Mouse (Mus musculus) intestine, postnatal 0 days (tissue): ENCODE results near the gene Lrguk. TPM values are rescaled to one million over a fixed set of nuclear protein-coding genes. Genes with fewer than 3 reads are reported as not detected.

ENCODE experiments used
- ATAC-seq: fragments of 200-750 bp; cut with Nextera tagmentation; 2 replicates; pipeline ENCODE4 v1.8.0; 2017; ENCODE audit warnings: mild to moderate bottlenecking, moderate TSS enrichment, moderate library complexity
- H3K27ac ChIP-seq: fragments of 300-500 bp; sonication (generic); 2 replicates; pipeline ENCODE4 v1.5.1; 2014; ENCODE audit warnings: mild to moderate bottlenecking, low read depth, low read length, moderate library complexity
- H3K27me3 ChIP-seq: fragments of 300-500 bp; sonication (generic); replicated peaks from 2 replicates; pipeline ENCODE4 v1.6.1; 2014; ENCODE audit warnings: low read length, mixed read lengths; ENCODE audit not compliant: control insufficient read depth, insufficient read depth
- H3K36me3 ChIP-seq: fragments of 300-500 bp; sonication (generic); 2 replicates; pipeline ENCODE4 v1.6.1; 2014; ENCODE audit warnings: mild to moderate bottlenecking, moderate library complexity; ENCODE audit not compliant: control insufficient read depth, insufficient read depth
- H3K4me1 ChIP-seq: fragments of 300-500 bp; sonication (generic); replicated peaks from 2 replicates; pipeline ENCODE4 v1.6.1; 2014; ENCODE audit warnings: antibody characterized with exemption, low read length, mixed read lengths; ENCODE audit not compliant: control insufficient read depth, insufficient read depth
- H3K4me2 ChIP-seq: fragments of 300-500 bp; sonication (generic); replicated peaks from 2 replicates; pipeline ENCODE4 v1.6.1; 2014; ENCODE audit warnings: low read depth, mild to moderate bottlenecking, moderate library complexity
- H3K4me3 ChIP-seq: fragments of 300-500 bp; sonication (generic); 2 replicates; pipeline ENCODE4 v1.5.1; 2014; ENCODE audit warnings: low read depth, low read length
- H3K9ac ChIP-seq: fragments of 300-500 bp; sonication (generic); 2 replicates; pipeline ENCODE4 v1.6.1; 2014; ENCODE audit warnings: mild to moderate bottlenecking, low read depth, low read length
- H3K9me3 ChIP-seq: fragments of 300-500 bp; sonication (generic); 2 replicates; pipeline ENCODE4 v1.6.1; 2016; ENCODE audit warnings: mixed run types; ENCODE audit not compliant: control insufficient read depth
- CTCF ChIP-seq: sonication (generic); IDR thresholded peaks from 2 replicates; pipeline ENCODE4 v1.5.1; 2016; ENCODE audit warnings: low read depth, mild to moderate bottlenecking, control low read depth, antibody characterized with exemption, moderate library complexity
- WGBS: fragments of 180-500 bp; shearing (Covaris S2); extraction: QIAGEN DNeasy Blood & Tissue Kit; methylation state at CpG from one replicate; pipeline ENCODE4 v1.1.7; 2014; 5-methylcytosine and 5-hydroxymethylcytosine counted together
- polyA plus RNA-seq: library from polyadenylated mRNA; unstranded; fragments of >200 nt; fragmentation: Nextera tagmentation; extraction: Ambion mirVana; gene quantifications from 2 replicates; pipeline ENCODE4 v1.2.1, GENCODE M21; 2015

Lrguk gene
- polyA plus RNA-seq, 1 experiment from 2014 or later = 0.16 TPM

GRCm38 (mm10) chr6:34155137-34155804, 126.0 kb downstream of the Lrguk start:
- WGBS = 62% methylated on average over 15 of the region's 15 CpGs
- no peak for TF ChIP-seq CTCF
- H3K4me1 ChIP-seq = peaks cover 4% of the 10 kb centered on the region; the same call in 1 of the 2 replicates
- H3K9me3 ChIP-seq = no peaks in the 10 kb centered on the region
- peak overlapping the region; percentile 43 for H3K27ac ChIP-seq
- peak overlapping the region; percentile 28; the same call in 1 of the 2 replicates for H3K4me2 ChIP-seq
- H3K9ac ChIP-seq = no peak overlapping the region
- H3K36me3 ChIP-seq = peaks cover 37% of the 10 kb centered on the region
- H3K4me3 ChIP-seq = no peak overlapping the region
- no peaks in the 10 kb centered on the region for H3K27me3 ChIP-seq
- ATAC-seq = peak; percentile 76

- WGBS = 40% methylated on average over 5 of the region's 5 CpGs
- ATAC-seq = no peak
- H3K4me1 ChIP-seq = peaks cover 4% of the 10 kb centered on the region; the same call in 1 of the 2 replicates
- H3K4me3 ChIP-seq = no peak overlapping the region
- TF ChIP-seq CTCF = 0 out of 2 replicates have a peak, but pooled peaks have one; percentile 6
- H3K9ac ChIP-seq = no peak overlapping the region
- H3K27ac ChIP-seq = 0 out of 2 replicates have a peak overlapping the region, but pooled peaks have one; percentile 23
- H3K27me3 ChIP-seq = no peaks in the 10 kb centered on the region
- 0 out of 2 replicates have a peak overlapping the region, but pooled peaks have one; percentile 28 for H3K4me2 ChIP-seq
- no peaks in the 10 kb centered on the region for H3K9me3 ChIP-seq
- H3K36me3 ChIP-seq = peaks cover 43% of the 10 kb centered on the region
Observed at GRCm38 (mm10) chr6:34156057-34156456, 126.8 kb downstream of the Lrguk start.

GRCm38 (mm10) chr6:34156841-34157748, 127.8 kb downstream of the Lrguk start:
- Histone ChIP-seq H3K4me2 (no peak overlapping the region), H3K27ac (no peak overlapping the region), H3K36me3 (peaks cover 51% of the 10 kb centered on the region), H3K9ac (no peak overlapping the region), H3K4me3 (no peak overlapping the region), H3K9me3 (no peaks in the 10 kb centered on the region), H3K4me1 (peaks cover 4% of the 10 kb centered on the region; the same call in 1 of the 2 replicates), H3K27me3 (no peaks in the 10 kb centered on the region)
- no peak for ATAC-seq
- 80% methylated on average over 14 of the region's 14 CpGs for WGBS
- no peak for TF ChIP-seq CTCF

GRCm38 (mm10) chr6:34159998-34160815, 131.0 kb downstream of the Lrguk start:
- Histone ChIP-seq H3K9me3 (no peaks in the 10 kb centered on the region), H3K4me2 (no peak overlapping the region), H3K27me3 (no peaks in the 10 kb centered on the region), H3K4me3 (no peak overlapping the region), H3K4me1 (no peaks in the 10 kb centered on the region), H3K36me3 (peaks cover 72% of the 10 kb centered on the region), H3K9ac (no peak overlapping the region), H3K27ac (no peak overlapping the region)
- WGBS = 47% methylated on average over 23 of the region's 23 CpGs
- ATAC-seq = no peak
- TF ChIP-seq CTCF = peak; percentile 48

- H3K4me2 ChIP-seq = no peak overlapping the region
- no peak overlapping the region for H3K4me3 ChIP-seq
- H3K27ac ChIP-seq = no peak overlapping the region
- ATAC-seq = no peak
- no peak for TF ChIP-seq CTCF
- H3K36me3 ChIP-seq = peaks cover 79% of the 10 kb centered on the region
- H3K27me3 ChIP-seq = no peaks in the 10 kb centered on the region
- no peak overlapping the region for H3K9ac ChIP-seq
- H3K9me3 ChIP-seq = no peaks in the 10 kb centered on the region
- H3K4me1 ChIP-seq = no peaks in the 10 kb centered on the region
- WGBS = 88% methylated on average over 7 of the region's 7 CpGs
Observed at GRCm38 (mm10) chr6:34160816-34161310, 131.6 kb downstream of the Lrguk start.
